Mouse (Mus musculus) heart, postnatal 0 days (tissue): Measurements from ENCODE around the gene Tmem269. TPM values are rescaled to one million over a fixed set of nuclear protein-coding genes. Genes with fewer than 3 reads are reported as not detected.
A peak's percentile ranks its signal among the peaks of the same experiment; 100 is the strongest.

ENCODE experiments used
- ATAC-seq: fragments of 200-750 bp; cut with Nextera tagmentation; 2 replicates; pipeline ENCODE4 v1.8.0; 2017; ENCODE audit warnings: low read depth, moderate number of reproducible peaks, moderate library complexity; ENCODE audit not compliant: insufficient read depth
- DNase-seq: peaks from one replicate; pipeline ENCODE4 v3.0.0-alpha.2; 2016; ENCODE audit warnings: low spot score
- H3K27ac ChIP-seq: fragments of 300-500 bp; sonication (generic); 2 replicates; pipeline ENCODE4 v1.5.1; 2014; ENCODE audit warnings: low read depth, mild to moderate bottlenecking
- H3K27me3 ChIP-seq: fragments of 300-500 bp; sonication (generic); 2 replicates; pipeline ENCODE4 v1.6.1; 2014; ENCODE audit warnings: low read length, mixed read lengths; ENCODE audit not compliant: control insufficient read depth, insufficient read depth
- H3K36me3 ChIP-seq: fragments of 300-500 bp; sonication (generic); replicated peaks from 2 replicates; pipeline ENCODE4 v1.6.1; 2014; ENCODE audit warnings: low read length, mixed read lengths; ENCODE audit not compliant: control insufficient read depth, insufficient read depth
- H3K4me1 ChIP-seq: fragments of 300-500 bp; sonication (generic); 2 replicates; pipeline ENCODE4 v1.6.1; 2014; ENCODE audit warnings: antibody characterized with exemption; ENCODE audit not compliant: control insufficient read depth, insufficient read depth
- H3K4me2 ChIP-seq: fragments of 300-500 bp; sonication (generic); 2 replicates; pipeline ENCODE4 v1.6.1; 2014; ENCODE audit warnings: low read depth, mild to moderate bottlenecking, low read length, moderate library complexity
- H3K4me3 ChIP-seq: fragments of 300-500 bp; sonication (generic); 2 replicates; pipeline ENCODE4 v1.5.1; 2014; ENCODE audit warnings: low read depth, low read length
- H3K9ac ChIP-seq: fragments of 300-500 bp; sonication (generic); replicated peaks from 2 replicates; pipeline ENCODE4 v1.6.1; 2014; ENCODE audit warnings: low read depth, low read length, mixed read lengths
- H3K9me3 ChIP-seq: fragments of 300-500 bp; sonication (generic); replicated peaks from 2 replicates; pipeline ENCODE4 v1.6.1; 2016; ENCODE audit warnings: low read length; ENCODE audit not compliant: control insufficient read depth
- CTCF ChIP-seq: IDR thresholded peaks from 2 replicates; pipeline ENCODE4 v1.5.1; 2016; ENCODE audit warnings: antibody characterized with exemption, control low read depth, low read depth
- EP300 ChIP-seq: IDR thresholded peaks from 2 replicates; pipeline ENCODE4 v1.6.1; 2016; ENCODE audit warnings: antibody characterized with exemption, low read depth
- WGBS: fragments of 180-500 bp; shearing (Covaris S2); extraction: QIAGEN DNeasy Blood & Tissue Kit; methylation state at CpG from one replicate; pipeline ENCODE4 v1.1.7; 2014; 5-methylcytosine and 5-hydroxymethylcytosine counted together
- polyA plus RNA-seq: library from polyadenylated mRNA; unstranded; fragments of >200 nt; fragmentation: Nextera tagmentation; extraction: Ambion mirVana; gene quantifications from 2 replicates; pipeline ENCODE4 v1.2.1, GENCODE M21; 2015
- total RNA-seq: library from RNA; depleted of rRNA; stranded (reverse); fragments of >200 nt; gene quantifications from 2 replicates; pipeline ENCODE4 v1.2.3, GENCODE M21; 2014; ENCODE audit warnings: low replicate concordance

Gene Tmem269
- total and polyA plus RNA-seq, 2 experiments from 2014 or later, result not detected

GRCm38 (mm10) chr4:119244468-119245240 lies 26.6 kb upstream of the Tmem269 start:
- TF ChIP-seq CTCF, result no peak
- no peak for TF ChIP-seq EP300
- no peak overlapping the region for H3K4me2 ChIP-seq
- ATAC-seq (no peak), DNase-seq (no peak)
- H3K9me3 ChIP-seq, result no peaks in the 10 kb centered on the region
- peaks cover 27% of the 10 kb centered on the region; the same call in 1 of the 2 replicates for H3K36me3 ChIP-seq
- H3K9ac ChIP-seq, result no peak overlapping the region
- H3K27ac ChIP-seq, result no peak overlapping the region
- H3K4me3 ChIP-seq, result no peak overlapping the region
- no peaks in the 10 kb centered on the region for H3K27me3 ChIP-seq
- 67% methylated on average over 22 of the region's 22 CpGs for WGBS
- H3K4me1 ChIP-seq, result peaks cover 8% of the 10 kb centered on the region; the same call in 1 of the 2 replicates

DNA sequence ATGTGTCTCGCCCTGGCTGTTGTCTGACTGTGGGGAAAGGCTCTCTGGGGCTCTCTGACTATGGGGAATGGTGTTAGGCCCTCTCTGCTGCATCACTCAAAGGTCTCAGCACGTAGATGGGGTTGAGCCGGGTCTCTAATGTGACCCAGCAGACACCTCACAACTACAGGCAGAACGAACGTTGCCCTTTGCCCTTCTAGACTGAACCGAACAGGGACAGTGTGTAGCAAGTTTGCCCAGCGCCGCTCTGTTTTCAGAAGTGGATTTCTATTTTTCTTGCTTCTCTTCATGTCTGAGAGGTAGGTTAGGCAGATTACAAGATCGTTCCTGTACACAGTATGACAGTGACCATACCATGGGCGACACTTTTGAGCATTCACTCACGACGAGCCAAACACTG lies 24.6 kb upstream of the Tmem269 start:
- Histone ChIP-seq H3K4me2 (no peak overlapping the region), H3K4me3 (no peak overlapping the region), H3K27me3 (no peaks in the 10 kb centered on the region), H3K36me3 (peaks cover 27% of the 10 kb centered on the region; the same call in 1 of the 2 replicates), H3K9me3 (no peaks in the 10 kb centered on the region), H3K9ac (no peak overlapping the region), H3K4me1 (no peaks in the 10 kb centered on the region), H3K27ac (no peak overlapping the region)
- 91% methylated on average over 12 of the region's 12 CpGs for WGBS
- no peak for TF ChIP-seq CTCF
- TF ChIP-seq EP300, result no peak
- no peak for DNase-seq
- ATAC-seq, result no peak

GRCm38 (mm10) chr4:119241664-119242063 lies 23.6 kb upstream of the Tmem269 start:
- H3K36me3 ChIP-seq, result peaks cover 32% of the 10 kb centered on the region
- H3K27me3 ChIP-seq, result no peaks in the 10 kb centered on the region
- no peak overlapping the region for H3K9ac ChIP-seq
- no peak for DNase-seq
- TF ChIP-seq CTCF, result peak; percentile 49
- no peak for TF ChIP-seq EP300
- no peaks in the 10 kb centered on the region for H3K4me1 ChIP-seq
- H3K4me2 ChIP-seq, result no peak overlapping the region
- ATAC-seq, result no peak
- H3K27ac ChIP-seq, result no peak overlapping the region
- no peaks in the 10 kb centered on the region for H3K9me3 ChIP-seq
- H3K4me3 ChIP-seq, result no peak overlapping the region
- WGBS, result 75% methylated on average over 14 of the region's 14 CpGs

GRCm38 (mm10) chr4:119239181-119239682 lies 21.2 kb upstream of the Tmem269 start:
- Histone ChIP-seq H3K4me3 (no peak overlapping the region), H3K27me3 (no peaks in the 10 kb centered on the region), H3K4me2 (no peak overlapping the region), H3K4me1 (no peaks in the 10 kb centered on the region), H3K27ac (no peak overlapping the region), H3K36me3 (peaks cover 33% of the 10 kb centered on the region), H3K9me3 (no peaks in the 10 kb centered on the region), H3K9ac (no peak overlapping the region)
- ATAC-seq (peak; percentile 72), DNase-seq (peak; percentile 88)
- TF ChIP-seq EP300, result no peak
- TF ChIP-seq CTCF, result peak; percentile 87
- WGBS, result 34% methylated on average over 12 of the region's 12 CpGs

GRCm38 (mm10) chr4:119238661-119239060 lies 20.6 kb upstream of the Tmem269 start:
- no peak for ATAC-seq
- no peak for DNase-seq
- Histone ChIP-seq H3K9ac (no peak overlapping the region), H3K4me2 (no peak overlapping the region), H3K36me3 (peaks cover 32% of the 10 kb centered on the region), H3K27me3 (no peaks in the 10 kb centered on the region), H3K27ac (no peak overlapping the region), H3K4me3 (no peak overlapping the region), H3K4me1 (no peaks in the 10 kb centered on the region), H3K9me3 (no peaks in the 10 kb centered on the region)
- TF ChIP-seq CTCF (no peak), EP300 (no peak)
- WGBS, result 67% methylated on average over 3 of the region's 3 CpGs

- peaks cover 6% of the 10 kb centered on the region for H3K4me1 ChIP-seq
- H3K36me3 ChIP-seq, result peaks cover 16% of the 10 kb centered on the region
- peak overlapping the region; percentile 83 for H3K4me3 ChIP-seq
- WGBS, result 55% methylated on average over 3 of the region's 3 CpGs
- no peaks in the 10 kb centered on the region for H3K9me3 ChIP-seq
- TF ChIP-seq CTCF (no peak), EP300 (no peak)
- DNase-seq, result no peak
- no peak overlapping the region for H3K9ac ChIP-seq
- ATAC-seq, result no peak
- no peaks in the 10 kb centered on the region for H3K27me3 ChIP-seq
- H3K4me2 ChIP-seq, result peak overlapping the region; percentile 90; the same call in 1 of the 2 replicates
- H3K27ac ChIP-seq, result no peak overlapping the region
These were observed 16.3 kb upstream of the Tmem269 start for GRCm38 (mm10) chr4:119234348-119234747.
